Mouse (Mus musculus): ENCODE data around the gene 1700017B05Rik.
"Not testable (repeated sequence)": the region's sequence is repeated elsewhere in the genome, so short reads cannot be mapped to it uniquely, and the experiment has no call there.

Gene 1700017B05Rik

DNA sequence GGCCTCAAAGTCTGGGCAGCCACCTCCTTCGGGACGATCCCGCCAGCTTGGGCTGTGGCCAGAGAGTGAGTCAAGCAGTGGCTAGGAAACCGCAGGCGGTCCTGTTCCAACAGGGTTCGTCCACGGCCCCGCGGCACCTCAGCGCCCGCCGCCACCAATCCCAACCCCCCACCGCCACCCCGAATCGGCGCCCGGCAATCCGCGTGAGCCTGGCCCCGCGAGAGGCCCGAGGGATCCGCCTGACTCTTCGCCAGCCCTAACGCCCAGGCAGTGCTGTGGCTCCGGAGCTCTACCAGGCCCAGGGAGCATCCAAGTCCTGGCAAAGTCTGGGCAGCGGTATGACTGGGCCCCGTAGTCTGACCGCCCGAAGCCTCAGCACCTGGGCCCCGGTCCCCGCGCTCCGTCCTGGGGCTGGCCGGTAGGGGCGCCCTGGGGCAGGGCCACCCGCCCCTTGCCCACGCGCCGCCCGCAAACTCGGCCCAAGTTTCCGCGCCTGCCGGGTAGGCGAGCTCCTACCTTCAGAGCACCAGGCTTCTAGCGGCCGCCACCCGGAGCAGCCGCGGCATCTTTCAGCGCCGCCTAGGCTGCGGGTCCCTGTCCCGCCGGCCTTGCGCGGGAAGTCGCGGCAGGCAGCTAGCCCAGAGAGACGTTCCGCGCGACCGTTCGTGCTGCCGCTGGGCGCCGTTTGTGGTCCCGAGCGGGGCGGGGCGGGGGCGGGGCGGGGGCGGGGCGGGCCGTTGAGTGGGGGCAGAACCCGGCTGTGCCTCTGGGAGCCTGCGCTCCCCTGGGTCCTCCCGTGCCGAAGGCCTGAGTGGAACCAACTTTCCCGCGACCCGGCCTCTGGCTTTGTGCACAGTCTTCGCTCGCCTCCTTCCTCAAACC, at the start of gene 1700017B05Rik:
Gene 1700017B05Rik, minus strand, starts transcription at position 700 of the 882 bp plus-strand sequence.
- no peak for DNase-seq (ENCODE audit: low read depth, low spot score)

DNA sequence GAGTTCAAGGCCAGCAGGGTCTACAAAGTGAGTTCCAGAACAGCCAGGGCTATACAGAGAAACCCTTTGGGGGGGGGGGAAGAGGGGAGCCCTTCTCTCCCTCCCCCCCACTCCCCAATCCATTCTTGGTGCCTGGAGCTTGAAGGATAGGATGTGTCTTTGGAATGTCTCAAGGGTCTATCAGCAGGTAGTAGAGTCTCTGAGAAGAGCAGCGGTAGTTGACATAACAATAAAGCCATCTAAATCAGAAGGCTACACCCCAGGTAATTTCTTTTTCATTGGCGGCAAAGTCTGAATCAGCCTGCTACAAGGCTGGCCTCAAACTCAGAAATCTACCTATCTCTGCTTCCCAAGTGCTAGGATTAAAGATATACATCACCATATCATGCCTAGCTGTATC, 48.5 kb upstream of the 1700017B05Rik start:
- DNase-seq (ENCODE audit: low read depth, low spot score) = no peak

DNA sequence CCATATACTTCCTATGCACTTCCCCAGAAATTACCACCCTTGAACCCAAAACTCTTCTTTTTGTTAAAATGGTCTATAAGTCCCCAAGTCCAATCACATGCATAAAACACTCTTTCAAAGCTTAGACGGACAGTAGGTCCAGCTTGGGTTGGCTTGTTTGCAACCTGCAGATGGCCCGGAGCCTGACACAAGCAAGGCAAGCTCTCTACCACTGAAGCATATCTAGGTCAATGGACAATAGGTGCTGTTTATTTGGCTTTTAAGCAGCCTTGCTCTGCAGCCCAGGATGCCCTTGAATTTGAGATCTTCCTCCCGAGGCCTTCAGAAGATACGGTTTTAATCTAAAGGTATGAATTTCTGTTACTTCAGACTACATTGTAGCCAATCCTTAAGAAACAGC, 46.9 kb upstream of the 1700017B05Rik start:
- DNase-seq (ENCODE audit: low read depth, low spot score) = no peak

DNA sequence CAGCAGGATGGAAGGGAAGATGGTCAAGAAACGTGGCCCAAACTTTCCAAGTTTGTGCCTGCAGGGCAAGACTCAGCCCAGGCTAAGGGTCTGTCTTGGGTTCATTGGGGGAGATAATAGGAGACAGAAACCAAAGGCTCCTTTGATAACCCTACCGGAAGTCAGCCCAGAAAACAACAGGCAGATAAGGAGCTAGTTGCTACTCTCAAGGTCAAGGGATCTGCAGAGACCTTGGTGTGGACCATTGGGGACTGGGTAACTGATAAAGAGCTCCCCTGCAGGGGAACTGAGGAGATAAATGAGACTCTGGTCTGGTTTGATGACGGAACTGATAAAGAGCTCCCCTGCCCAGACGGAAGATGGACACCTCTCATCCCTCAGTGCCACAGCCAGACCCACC, 45.0 kb upstream of the 1700017B05Rik start:
- DNase-seq (ENCODE audit: low read depth, low spot score) = no peak

DNA sequence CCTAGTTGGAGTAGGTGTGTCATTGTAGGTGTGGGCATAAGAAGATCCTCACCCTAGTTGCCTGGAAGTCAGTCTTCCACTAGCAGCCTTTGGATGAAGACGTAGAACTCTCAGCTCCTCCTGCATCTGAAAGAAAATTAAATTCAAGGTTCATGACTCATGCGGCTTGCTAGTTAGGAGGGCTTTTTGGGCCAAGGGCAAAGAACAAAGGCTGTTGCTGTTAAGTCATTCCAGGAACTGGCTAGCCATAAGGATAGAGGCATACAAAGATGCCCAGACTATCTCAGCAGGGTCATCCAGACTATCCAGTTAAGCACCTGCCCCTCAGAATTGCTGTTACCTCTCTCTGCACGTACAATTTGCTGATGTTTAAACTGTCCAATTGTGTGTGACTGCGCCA, 42.3 kb upstream of the 1700017B05Rik start:
- DNase-seq (ENCODE audit: low read depth, low spot score) = not testable (repeated sequence)

DNA sequence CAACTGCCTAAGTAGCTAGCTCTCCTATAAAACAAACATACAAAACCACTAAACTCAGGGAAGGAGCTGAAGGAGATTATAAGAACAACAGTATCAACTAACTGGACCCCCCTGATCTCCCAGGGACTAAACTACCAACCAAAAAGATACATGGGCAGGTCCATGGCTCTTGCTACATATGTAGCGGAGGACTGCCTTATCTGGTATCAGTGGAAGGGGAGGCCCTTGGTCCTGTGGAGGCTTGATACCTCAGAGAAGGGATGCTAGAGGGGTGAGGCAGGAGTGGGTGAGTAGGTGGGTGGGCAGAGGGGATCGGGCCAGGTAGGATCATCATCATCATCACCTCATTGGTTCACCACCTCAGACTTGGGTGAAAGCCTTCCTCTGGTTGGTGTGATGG, 41.8 kb upstream of the 1700017B05Rik start:
- DNase-seq (ENCODE audit: low read depth, low spot score) = no peak

DNA sequence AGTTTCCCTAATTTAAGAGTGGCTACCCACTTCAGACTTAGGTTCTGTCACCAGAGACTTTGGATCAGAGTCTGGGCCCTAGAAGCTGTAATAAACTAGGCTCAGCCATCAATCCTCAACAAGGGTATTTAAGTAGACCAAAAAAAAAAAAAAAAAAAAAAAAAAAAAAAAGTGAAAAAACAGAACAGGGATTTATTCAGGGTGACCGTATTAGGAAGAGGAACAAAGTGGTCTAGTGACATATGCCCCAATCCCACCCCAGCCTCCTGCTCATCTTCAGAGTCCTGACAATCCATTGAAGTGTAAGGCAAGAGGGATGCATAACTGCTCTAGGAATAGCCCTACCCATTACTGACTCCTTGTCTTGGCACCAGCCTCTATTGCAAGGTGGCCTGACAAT, 40.9 kb upstream of the 1700017B05Rik start:
- DNase-seq (ENCODE audit: low read depth, low spot score) = no peak

DNA sequence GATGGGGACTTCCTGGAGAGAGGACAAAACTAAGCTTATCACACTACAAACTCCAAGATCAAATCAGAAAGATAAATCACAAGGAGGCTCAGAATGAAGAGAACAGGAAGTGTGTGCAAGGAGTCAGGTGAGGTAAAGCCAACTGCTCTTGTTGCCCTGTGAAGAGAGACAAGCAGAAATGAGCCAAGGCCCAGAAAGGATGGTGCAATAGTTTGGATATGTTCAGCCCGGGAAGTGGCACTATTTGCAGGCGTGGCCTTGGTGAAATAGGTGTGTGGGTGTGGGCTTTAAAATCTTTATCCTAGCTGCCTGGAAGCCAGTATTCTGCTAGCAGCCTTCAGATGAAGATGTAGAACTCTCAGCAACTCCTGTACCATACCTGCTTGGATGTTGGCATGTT, 38.4 kb upstream of the 1700017B05Rik start:
- DNase-seq (ENCODE audit: low read depth, low spot score) = no peak

DNA sequence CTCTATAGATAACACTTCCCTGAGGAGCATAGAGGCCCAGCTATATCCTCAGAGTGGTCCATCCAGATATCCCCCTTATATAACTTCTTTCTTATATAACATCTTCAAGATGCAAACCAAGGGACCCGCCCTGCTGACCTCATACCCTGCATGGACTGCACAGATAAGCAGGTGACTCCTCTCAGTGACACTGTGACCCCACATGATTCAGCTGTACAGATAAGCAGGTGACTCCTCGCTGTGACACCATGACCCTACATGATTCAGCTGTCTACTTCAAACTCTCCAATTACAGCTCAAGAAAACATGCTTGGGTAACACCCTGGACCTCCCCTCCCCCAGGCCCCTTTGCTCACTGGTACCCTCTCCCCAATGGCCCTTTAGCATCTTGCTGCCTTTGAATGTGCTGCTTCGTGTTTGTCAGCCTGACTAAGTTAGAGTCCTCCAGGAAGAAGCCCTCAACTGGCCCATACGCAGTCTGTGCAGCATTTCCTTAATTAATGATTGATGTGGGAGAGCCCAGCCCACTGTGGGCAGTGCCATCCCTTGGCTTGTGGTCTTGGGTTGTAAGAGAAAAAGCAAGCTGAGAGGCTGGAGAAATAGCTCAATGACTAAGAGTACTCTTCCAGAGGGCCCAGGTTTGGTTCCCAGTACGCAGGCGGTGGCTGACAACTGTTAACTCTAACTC, 37.5 kb upstream of the 1700017B05Rik start:
- DNase-seq (ENCODE audit: low read depth, low spot score) = no peak

DNA sequence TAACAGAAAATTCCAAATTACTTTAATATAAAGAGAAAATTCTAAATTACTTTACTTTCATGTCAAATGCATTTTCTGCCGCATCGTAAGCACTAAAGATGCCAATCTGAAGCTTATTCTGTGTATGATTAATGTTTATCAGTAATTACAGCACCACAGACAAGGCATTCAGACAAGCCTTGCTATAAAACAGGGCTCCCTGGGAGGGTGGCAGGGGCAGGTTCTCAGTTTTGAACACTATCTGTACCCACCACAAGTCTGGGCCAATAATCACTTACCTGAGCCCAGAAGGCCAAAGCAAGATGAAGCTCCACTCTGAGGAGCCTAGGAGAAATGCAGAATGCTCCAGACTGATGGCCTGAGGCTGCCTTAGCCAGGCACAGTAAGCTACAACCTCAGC, 35.5 kb upstream of the 1700017B05Rik start:
- no peak for DNase-seq (ENCODE audit: low read depth, low spot score)

DNA sequence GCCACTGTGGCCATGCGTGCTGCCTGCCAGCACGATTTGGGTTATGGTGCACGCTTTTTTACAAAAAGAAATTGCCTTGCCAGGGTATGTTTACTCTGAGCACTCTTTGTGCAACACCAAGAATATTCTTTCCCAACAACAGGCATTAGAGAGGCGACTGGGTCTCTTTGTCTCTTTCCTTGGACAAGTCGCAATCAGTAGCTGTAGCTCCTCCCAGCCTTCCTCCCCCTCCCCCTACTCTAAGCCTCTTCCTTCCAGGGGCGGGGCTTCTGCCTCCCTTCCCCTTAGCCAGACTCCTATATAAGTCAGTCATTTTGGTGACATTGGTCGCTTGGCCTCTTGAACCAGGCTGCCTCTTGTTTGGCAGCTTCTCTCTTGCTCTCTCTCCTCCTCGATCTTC, 33.9 kb upstream of the 1700017B05Rik start:
- no peak for DNase-seq (ENCODE audit: low read depth, low spot score)

DNA sequence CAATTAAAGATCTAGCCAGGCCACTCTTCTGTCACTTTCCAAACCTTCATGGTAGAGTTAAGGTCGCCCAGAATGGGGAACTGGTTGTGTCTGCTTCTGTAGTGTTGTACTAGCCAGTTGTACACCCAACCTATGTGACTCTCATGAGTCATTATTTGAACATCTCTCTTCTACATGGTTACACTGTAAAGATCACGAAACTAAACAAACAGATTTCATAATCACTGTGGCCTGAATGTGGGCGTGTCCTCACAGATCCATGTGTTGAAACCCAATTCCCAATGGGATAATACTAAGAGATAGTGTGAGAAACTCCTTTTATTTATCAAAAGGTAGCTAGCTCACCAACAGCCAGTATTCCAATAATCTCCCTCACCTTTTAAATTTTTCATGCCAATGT, 33.3 kb upstream of the 1700017B05Rik start:
- no peak for DNase-seq (ENCODE audit: low read depth, low spot score)

DNA sequence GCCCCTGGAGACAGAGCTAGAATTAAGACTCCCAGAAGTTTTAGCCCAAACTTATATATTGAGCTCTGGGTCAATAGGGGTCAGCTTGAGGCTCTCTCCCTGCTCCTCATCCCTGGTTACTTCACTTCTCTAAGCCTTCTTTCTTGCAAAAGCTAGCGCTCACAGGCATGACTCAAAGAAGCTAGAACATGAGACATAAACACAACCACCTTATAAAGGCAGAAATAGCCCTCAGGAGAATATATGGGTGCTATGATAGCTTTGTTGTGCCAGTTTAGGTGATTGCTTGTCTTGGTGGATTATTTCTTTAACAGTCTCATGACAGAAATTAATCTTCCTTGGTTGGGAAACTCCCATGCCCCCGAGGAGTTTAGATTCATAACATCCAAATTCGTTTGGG, 32.5 kb upstream of the 1700017B05Rik start:
- DNase-seq (ENCODE audit: low read depth, low spot score) = no peak

DNA sequence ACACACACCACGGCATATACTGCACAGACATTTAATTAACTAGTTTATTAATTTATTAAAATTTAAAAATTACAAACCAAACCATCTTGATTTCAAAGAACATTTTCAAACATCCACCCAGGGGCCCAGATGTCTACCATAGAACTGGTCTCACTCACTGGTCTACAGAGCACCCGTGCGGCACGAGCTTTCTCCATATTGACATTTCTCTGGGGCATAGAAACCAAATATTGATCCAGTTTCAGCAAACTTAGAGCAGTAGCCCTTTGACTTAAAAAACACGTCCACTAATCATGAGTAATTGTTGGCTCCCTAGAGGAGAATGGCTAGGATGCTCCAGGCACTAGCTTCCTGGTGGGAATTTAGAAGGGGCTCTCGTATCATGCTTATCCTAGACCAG, 24.8 kb upstream of the 1700017B05Rik start:
- no peak for DNase-seq (ENCODE audit: low read depth, low spot score)

DNA sequence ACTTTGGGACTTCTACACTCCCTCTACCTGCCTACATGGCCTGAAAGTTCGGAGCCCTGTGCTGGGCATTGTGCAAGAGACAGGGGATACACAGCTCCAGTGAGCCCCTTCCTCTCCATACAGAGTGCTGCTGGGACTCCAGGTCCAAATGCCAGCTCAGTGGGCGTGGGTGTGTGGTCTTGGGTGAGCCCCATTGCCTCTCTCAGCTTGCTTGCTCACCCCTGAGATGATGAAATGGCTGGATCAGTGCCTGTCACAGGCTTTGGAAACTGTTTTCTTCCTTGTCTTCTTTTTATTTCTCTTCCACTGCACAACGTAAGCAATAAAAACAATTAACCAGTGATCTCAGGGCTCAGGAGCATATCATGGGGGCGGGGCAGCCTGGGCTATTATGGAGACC, 20.9 kb upstream of the 1700017B05Rik start:
- DNase-seq (ENCODE audit: low read depth, low spot score) = no peak

DNA sequence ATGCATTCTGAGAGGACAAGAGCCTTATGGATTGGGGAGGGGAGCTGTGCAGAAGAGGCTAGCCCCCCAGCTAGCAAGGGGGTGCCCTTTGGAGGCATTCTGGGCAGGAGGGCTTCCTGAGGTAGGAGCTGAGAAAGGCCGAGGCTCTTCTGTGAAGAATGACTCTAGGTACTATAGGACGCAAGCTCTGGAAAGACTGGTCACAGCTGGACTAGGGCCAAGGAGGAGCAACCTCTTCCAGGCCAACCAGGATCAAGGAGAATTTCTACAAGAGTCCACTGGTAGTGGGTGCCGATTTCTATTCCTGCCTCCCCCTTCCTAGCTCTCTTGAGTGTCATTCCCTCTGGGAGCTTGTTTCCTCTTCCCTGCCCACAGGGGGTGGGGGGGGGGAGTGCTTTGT, 20.3 kb upstream of the 1700017B05Rik start:
- DNase-seq (ENCODE audit: low read depth, low spot score) = no peak

DNA sequence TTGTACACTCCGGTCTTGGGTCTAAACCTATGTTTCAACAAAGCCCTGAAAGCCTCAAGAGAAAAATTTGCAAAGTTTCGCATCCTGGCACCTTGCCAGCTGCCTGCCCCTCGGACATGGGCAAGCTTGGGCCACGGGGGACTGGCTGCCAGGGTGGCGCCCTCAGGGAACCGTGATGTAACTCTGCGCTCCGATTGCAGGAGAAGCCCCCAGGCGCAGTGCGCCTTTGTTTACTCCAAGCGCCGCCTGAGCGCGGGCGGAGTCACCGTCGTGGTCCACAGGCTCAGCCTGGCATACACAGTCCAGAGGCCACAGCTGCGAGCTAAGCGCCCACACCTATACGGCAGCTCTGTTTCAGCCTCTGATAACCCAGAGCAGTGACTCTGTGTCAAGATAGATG, 19.1 kb upstream of the 1700017B05Rik start:
- no peak for DNase-seq (ENCODE audit: low read depth, low spot score)

DNA sequence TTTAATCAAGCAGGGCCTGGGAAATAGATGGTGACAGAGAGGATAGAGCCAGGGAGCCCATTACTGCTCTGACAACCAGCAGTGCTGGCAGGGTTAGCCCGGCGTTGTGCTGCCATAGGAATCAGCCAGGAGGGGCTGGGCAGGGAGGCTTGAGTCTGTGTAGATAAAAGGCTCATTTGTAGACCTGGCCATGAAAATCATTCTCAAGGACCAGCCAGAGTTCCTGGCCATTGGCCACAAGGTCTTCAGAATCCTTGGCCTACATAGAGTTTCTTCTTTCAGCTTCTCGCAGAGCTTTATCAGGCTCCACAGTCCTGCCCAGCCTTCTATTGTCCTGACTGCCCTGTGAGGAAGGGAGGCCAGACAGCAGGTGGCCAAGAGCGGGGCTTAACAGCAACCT, 17.0 kb upstream of the 1700017B05Rik start:
- no peak for DNase-seq (ENCODE audit: low read depth, low spot score)

DNA sequence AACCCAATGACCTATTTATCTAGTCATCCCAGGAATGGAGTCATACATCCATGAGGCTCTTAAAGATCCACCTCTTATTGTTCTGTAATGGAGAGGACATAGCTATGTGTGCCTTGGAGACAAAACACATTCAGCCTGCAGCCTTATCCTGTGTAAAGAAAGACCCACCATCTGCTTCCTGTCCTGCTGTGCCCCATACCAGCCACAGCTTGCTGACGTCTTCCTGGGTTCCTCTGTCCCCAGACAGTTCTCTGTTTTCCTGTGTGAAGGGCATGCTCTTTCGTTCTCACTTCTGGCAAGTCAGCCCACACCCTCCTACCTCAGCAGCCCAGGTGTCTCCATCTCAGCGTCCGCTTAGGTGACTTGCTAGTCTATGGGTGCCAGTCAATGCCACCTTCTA, 15.9 kb upstream of the 1700017B05Rik start:
- DNase-seq (ENCODE audit: low read depth, low spot score) = no peak

DNA sequence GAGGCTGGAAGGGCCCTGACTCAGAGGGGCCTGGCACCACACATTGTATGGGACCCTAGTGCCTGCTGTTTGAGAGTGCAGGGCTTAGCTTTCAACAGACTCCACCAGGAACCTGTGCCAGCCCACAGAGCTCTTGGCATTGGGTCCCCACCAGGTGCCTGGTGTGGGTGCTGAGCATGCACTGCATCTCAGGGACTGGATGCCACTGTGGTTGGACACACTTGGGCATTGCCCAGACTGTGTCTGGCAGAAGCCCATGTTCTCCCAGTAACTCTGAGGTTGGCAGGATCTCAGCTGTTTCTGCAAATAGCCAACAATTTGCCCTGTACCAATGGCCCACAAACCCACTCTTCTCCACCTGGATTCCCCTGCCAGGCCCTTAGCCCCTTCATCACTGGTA, 13.9 kb upstream of the 1700017B05Rik start:
- no peak for DNase-seq (ENCODE audit: low read depth, low spot score)

DNA sequence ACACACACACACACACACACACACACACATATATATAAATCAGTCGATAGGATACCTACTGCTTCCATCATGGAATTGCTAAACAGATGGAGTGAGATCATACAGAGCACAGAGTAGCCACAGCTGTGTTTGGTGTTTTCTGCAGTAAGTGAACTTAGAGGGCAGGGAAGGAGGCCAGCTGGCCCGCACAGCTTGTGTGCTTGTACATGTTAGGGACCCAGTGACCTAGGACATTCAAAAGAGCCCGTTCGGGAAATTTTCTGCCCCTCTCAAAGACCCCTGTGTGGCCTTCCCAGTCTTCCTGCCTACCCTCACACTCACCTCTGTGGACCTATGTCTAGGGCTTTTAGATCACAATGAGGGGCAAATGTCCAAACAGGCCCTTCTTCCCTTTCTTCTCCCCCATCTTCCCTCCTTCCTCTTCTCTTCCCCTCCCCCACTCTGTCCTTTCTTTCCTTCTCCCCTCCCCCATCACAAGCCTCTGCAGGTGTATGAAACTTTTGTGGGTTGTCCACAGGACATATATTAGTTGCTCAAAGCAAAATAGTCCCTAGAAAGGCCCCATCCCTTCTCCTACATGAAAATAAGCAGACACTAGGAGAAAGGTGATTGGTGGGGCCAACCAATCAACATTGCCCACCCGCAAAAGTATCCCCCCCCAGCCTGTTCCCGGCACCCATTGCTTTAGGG, 11.5 kb upstream of the 1700017B05Rik start:
- no peak for DNase-seq (ENCODE audit: low read depth, low spot score)
